Mouse (Mus musculus) frontal cortex, adult (tissue): ENCODE measurements around the gene Borcs7.
"Not testable (repeated sequence)": the region's sequence is repeated elsewhere in the genome, so short reads cannot be mapped to it uniquely, and the experiment has no call there.

ENCODE experiments used
- ATAC-seq: cut with Nextera tagmentation; 2 replicates; pipeline ENCODE4 v1.9.2; 2017; ENCODE audit warnings: mild to moderate bottlenecking, moderate library complexity, mixed read lengths; ENCODE audit not compliant: low TSS enrichment

Borcs7 gene

DNA sequence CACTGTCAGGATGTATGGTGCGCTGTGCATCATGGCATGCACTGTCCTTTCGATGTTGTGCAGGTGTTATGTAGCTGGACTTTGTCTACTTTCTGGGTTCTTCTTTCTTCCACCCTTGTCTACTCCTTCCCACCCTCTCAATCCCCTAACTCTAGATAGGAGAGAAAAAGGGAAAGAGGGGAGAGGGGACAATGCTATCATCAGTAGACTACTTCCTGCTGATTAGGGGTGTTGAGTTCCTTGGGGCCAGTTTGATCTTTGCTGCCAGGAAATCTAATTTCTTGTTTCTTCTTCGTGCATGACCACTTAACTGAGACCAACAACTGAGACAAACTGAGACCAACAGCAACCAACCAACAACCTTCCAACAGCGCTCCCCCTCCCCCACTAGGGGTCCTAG lies 20.9 kb downstream of the Borcs7 start:
- ATAC-seq = no peak

DNA sequence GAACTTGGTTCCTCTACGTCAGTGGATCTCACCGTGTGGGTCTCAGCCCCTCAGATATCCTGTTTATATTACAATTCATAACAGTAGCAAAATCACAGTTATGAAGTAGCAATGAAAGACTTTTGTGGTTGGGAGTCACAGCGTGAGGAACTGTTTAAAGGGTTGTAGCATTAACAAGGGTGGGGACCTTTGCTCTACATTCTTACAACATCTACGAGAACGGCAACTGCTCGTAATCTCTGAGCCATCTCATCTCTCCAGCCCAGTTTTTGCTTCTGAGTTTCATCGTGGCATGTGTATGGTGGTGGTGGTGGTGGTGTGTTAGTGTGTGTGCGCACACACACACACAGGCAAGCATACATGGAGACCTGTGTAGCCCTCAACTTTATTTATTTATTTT lies 24.5 kb downstream of the Borcs7 start:
- no peak for ATAC-seq

DNA sequence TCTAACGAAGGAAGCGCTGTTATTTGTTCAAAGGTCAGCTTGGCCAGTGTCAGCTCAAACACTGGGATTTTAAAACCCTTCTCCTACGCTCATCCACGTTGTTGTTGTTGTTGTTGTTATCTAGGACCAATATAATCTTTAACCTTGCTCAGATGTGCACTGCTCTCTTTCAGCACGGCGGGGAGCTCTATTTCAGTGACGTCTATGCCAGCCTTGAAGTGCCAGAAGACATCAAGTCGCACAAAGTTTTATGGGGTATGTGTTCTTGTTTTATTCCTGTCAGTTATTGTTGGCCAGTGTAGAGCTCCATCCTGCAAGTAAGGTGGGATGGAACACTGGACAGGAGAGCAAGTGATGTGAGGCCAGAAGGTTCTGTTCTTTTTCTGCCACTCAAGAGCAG lies 25.3 kb downstream of the Borcs7 start:
- ATAC-seq = no peak

DNA sequence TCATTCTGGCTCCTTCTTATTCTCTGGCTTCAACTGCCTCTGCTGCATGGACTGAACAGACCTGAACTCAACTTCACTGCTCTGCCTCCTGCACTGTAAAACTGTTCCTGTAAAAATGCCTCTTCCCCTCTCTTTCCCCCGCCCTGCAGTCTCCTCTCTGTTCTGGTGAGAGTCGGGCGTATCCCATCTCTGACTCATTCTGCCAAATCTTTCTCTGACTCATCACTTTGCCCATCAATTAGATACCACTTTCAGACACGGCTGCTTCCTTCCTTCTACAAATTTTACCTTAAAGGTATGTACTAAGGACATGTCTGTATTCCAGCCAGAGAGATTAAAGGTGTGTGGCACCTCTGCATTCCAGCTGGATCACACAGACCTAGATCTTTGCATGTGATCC lies 28.4 kb downstream of the Borcs7 start:
- no peak for ATAC-seq

DNA sequence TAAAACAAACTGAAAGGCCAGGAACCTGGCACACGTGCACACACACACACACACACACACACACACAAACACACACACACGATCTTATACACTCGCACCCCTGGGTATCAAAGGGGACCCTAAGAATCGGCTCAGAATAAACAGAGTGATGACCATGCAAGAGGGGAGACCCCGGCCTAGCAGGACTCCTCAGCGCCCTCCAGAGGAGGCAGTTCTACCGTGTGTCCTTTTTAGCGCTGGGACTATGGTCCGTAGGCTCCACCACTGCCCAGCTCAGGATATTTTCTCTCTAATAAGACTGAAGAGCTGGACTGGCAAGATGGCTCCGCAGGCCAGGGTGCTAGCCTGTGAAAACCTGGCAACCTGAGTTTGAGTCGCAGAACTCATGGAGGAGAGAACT lies 34.7 kb downstream of the Borcs7 start:
- no peak for ATAC-seq

DNA sequence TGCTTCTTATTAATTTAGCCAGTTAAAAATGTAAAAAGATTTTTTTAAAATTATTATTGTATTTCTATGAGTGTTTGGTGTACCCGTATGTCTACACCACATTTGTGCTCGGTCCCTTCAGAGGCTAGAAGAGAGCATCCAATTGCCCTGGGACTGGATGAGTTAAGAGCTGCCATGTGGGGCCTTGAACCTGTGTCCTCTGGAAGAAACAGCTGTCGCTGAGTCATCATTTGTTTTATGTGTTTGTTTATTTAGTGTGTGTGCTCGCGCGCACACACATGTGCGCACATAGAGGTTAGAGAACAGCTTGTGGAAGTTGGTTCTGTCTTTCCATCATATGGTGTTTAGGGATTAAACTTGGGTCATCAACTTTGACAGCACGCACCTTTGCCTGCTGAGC lies 36.4 kb downstream of the Borcs7 start:
- ATAC-seq = no peak

DNA sequence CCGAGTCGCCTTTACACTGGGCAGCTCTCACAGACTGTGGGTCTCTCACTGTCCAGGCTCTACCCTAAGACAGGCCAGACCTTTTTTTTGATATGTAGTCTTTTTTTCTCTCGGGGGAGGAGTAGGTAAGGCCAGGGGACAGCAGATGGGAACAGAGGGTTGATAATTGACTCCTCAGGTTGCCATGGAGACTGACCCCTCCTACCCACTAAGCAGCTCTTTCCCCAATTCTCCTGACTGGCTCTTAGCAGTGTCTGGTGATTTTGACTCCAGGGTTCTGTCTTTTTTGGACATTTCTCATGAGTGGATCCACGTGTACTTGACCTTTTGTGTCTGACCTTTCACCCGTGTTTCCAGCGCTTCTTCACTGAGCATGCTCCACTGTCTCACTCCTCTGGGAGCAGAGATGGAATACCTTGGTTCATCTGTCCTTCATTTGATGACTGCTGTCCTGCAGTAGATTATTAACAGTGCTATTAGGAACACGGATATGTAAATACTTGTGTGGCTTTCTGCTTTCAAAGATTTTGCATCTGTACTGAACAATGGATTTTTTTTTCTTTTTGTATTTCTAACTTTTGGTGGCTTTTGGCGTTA lies 37.5 kb downstream of the Borcs7 start:
- ATAC-seq = no peak

DNA sequence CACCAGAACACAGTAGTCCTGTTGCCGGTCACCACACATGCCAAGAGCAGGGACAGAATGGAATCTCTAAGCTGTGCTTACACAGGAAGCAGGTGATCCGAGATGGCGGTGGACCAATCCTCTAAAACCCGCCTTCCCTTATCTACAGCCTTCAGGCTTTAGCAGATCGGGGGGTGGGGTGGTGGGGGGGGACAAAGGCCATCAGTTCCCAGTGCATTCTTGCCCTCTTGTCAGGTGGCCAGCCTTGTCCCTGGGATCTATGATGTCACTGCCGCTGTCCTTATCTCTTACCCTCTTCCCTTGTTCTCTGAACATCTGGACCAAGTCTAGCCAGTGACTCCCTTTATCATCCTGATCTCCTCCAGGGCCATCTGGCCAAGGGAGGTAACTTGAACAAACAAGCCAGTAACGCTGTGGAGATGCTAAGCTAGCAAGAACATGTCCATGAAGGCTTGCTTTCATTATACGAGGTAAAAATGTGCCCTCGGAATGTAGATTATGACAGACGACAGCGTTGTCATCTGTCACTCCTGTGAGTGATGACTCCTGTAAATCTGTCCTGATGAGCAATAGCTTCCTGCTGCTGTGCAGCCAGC lies 38.3 kb downstream of the Borcs7 start:
- ATAC-seq = no peak

DNA sequence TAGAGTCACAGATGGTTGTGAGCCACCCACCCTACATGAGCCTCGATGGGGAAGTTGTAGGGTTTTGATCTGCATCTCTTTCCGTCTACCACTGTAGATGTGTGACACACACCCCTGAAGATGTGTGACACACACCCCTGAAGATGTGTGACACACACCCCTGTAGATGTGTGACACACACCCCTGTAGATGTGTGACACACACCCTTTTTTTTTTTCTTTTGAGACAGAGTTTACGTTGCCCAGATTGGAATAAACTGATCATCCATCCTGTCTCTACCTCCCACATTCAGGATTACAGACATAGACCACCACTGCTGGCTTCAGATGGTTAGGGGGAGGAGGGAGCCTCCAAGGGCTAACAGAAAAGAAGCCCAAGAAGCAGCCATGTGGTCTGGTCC lies 39.2 kb downstream of the Borcs7 start:
- ATAC-seq = no peak

DNA sequence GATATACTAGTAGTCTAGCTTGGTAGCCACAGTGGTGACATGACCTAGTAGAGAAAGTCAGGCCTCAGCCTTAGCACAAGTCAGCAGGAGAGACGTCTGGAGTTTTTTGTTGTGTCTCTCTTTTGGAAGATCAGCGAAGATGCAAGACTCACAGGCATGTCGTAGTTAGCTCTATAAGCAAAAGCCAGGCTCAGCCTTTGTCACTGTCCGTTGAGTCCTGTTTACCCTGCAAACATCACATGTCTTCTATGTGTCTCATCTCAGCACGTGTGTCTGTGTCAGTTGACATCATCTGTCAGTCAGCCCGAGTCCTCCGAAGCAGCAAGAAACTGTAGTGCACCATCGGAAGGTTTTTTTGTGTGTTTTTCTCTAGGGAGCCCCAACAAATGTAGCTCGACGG lies 41.6 kb downstream of the Borcs7 start:
- ATAC-seq = no peak

DNA sequence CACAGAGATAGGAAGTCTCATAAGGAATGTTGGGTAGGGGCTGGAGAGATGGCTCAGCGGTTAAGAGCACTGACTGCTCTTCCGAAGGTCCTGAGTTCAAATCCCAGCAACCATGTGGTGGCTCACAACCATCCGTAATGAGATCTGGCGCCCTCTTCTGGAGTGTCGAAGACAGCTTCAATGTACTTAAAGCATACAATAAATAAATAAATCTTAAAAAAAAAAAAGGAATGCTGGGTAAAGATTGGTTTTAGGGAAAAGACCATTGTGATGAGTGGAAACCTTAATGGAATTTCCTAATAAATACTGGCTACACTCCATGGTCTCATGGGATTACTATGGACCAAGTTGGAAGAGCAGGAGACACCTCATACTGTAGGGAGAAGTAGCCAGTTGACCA lies 43.0 kb downstream of the Borcs7 start:
- ATAC-seq = not testable (repeated sequence)

DNA sequence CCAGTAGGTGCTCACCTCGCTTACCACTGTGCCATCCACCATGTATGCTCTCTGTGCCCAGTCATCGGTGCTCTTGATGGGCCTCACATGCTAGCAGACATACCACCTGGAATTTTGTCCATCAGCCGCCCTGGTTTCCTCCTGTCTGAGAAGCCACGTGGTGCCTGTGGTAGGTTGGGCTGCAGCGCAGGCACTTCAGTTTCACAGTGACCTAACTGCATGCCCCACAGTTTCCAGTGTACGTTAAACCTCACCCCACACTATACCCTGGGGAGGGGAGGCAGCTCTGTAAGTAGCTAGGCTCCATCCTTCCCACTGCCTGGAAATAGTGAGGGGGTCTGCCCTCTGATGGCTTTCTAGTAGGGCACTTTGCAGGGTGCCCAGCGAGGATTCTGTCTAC lies 43.9 kb downstream of the Borcs7 start:
- no peak for ATAC-seq

DNA sequence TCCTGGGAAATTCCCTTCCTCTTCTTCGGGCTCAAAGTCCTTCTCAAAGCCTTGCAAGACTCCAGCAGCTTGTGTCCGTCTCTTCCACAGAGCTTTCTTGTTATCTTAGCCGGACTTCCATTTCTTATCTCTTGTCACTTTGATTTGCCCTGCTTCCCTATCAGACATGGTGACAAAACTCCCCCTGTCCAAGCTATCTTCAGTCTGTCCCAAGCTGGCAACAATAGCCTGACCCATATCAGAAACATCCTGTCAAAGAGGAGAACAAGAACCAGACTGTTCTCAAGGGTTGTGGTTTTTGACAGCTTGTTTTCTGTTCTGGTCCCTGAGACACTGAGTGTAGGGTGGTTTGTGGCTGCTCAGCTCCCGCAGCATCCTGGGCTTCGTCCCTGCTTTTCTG lies 45.5 kb downstream of the Borcs7 start:
- no peak for ATAC-seq

DNA sequence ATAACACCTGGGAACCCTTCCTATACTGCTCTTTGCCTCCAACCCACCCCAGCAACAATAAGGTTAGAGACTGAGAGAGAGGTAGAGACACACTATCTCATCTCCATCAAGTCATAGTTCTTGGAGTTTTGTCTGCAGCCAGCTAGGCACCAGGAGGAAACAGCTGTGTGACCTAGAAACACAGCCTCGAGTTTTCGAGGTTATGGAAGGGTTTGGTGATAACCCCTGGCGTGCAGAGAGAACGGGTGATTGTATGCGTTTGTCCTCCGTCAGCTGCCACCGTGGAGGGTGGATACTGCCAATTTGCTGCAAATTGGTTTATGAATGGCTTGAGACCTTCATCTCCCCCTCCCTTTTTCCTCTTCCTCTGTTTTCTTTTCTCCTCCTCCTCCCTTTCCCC lies 47.4 kb downstream of the Borcs7 start:
- no peak for ATAC-seq

DNA sequence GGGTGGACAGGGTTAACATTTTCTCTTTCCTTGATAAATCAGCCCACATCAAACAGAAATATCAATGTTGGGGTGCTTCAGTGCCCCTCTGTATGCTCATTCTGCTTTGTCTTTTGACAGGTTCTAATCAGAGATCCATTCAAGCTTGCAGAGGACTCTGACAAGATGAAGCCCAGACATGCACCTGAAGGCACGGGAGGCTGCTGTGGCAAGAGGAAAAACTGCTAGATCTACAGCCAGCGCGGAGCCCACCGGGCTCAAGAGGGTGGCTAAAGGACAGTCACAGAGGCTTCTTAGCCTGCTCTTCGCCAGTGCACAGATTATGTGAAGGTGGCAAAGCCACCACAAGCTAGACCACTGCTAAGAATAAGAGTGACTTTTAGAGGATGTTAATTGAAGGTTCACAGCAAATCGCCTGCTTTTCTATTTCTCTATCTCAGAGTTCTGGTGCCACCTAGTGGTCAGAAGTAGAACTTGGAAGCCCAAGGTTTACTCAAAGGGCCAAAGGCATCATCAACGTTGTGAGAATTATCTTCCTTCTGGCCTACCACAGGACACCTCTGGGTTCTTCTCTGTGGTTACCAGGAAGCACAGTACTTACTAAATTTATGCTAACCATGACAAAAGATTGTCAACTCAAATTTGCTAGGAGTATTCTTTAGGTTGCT lies 50.8 kb downstream of the Borcs7 start:
- peak; percentile 47; the same call in 1 of the 2 replicates for ATAC-seq

DNA sequence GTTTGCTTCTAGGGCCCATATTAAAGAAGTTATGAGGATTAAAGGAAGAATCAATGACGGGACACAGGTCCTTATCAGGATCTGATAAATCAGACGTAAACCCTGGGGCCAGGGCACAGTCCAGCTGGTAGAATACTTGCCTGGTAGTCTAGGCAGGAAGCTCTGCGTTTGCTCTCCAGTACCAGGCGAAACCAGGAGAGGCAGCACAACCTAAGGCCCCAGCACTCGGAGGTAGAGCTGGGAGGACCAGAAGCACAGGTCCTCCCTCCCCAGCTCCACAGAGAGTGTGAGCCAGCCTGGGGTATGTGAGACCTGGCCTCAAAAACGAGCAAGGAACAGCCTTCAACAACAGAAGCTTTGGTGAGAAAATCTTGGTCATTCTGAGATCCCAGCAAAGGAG lies 51.9 kb downstream of the Borcs7 start:
- no peak for ATAC-seq

DNA sequence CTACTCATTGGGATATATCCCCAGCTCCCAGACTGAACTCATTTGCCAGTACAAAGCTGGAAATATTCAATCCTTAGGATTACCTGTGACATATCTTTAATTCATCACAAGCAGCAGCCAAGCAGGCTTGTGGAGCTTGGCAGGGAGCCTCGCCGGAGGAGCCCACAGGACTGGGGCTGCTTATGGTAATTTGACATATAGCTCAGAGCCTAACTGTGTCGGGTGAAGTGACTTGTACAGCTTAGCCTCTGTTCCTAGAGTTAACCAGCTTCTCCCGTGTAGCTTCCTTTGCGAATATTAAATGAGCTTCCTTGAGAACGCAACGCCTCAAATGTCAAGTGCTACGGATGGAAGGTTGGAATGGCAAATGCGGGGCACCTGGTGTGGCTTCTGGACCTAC lies 55.0 kb downstream of the Borcs7 start:
- ATAC-seq = no peak; the same call in 1 of the 2 replicates

DNA sequence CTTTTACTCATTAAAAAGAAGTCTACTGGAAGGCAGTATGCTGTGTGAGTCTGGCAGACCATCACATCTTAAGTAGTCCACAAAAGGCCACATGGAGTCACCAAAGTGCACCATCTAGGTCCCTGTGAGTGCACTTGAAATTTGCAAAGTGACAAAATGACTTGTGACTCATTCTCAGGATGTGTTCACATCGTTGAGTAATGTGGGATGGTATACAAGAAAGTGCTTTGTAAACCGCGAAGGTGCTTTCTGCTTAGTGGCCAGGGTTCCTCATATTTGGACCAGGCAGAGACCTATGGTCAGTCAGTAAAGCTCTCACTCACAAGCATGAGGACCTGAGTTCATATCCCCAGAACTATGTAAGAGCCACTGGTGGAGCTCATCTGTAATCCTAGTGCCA lies 58.1 kb downstream of the Borcs7 start:
- no peak for ATAC-seq

DNA sequence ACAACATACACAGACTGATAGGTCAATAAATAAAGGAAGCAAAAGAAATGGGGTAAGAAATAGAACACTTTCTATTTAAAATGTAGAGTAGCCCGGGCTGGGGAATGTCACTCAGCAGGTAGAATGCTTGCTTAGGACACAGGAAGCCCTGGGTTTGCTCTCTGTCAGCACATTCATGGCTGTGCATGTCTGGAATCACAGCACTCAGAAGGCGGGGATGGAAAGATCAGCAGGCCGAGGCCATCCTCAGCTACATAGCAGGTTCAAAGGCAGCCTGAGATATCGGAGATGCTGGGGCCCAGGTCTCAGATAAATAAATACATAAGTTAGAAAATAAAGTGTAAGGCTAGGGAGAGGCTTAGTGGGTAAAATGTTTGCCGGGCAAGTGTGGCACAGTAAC lies 62.5 kb downstream of the Borcs7 start:
- no peak for ATAC-seq
